Mouse (Mus musculus) liver, embryonic 12.5 days (tissue): ENCODE results near the gene Upk3b. TPM values are rescaled to one million over a fixed set of nuclear protein-coding genes. Genes with fewer than 3 reads are reported as not detected.

ENCODE experiments used
- ATAC-seq: fragments of 200-750 bp; cut with Nextera tagmentation; 2 replicates; pipeline ENCODE4 v1.8.0; 2017; ENCODE audit warnings: moderate number of reproducible peaks, mild to moderate bottlenecking, moderate library complexity
- H3K27ac ChIP-seq: fragments of 300-500 bp; sonication (generic); 2 replicates; pipeline ENCODE4 v1.5.1; 2016; ENCODE audit warnings: mild to moderate bottlenecking
- H3K27me3 ChIP-seq: fragments of 300-500 bp; sonication (generic); replicated peaks from 2 replicates; pipeline ENCODE4 v1.6.1; 2016; ENCODE audit warnings: mild to moderate bottlenecking, moderate library complexity
- H3K36me3 ChIP-seq: fragments of 300-500 bp; sonication (generic); 2 replicates; pipeline ENCODE4 v1.6.1; 2016; ENCODE audit warnings: mild to moderate bottlenecking, moderate library complexity
- H3K4me1 ChIP-seq: fragments of 300-500 bp; sonication (generic); 2 replicates; pipeline ENCODE4 v1.6.1; 2016
- H3K4me2 ChIP-seq: fragments of 300-500 bp; sonication (generic); 2 replicates; pipeline ENCODE4 v1.6.1; 2016; ENCODE audit warnings: mild to moderate bottlenecking, moderate library complexity
- H3K4me3 ChIP-seq: fragments of 300-500 bp; sonication (generic); 2 replicates; pipeline ENCODE4 v1.5.1; 2016; ENCODE audit warnings: mild to moderate bottlenecking, moderate library complexity
- H3K9ac ChIP-seq: fragments of 300-500 bp; sonication (generic); 2 replicates; pipeline ENCODE4 v1.6.1; 2016; ENCODE audit warnings: mild to moderate bottlenecking, moderate library complexity
- H3K9me3 ChIP-seq: fragments of 300-500 bp; sonication (generic); replicated peaks from 2 replicates; pipeline ENCODE4 v1.6.1; 2016; ENCODE audit warnings: mild to moderate bottlenecking, moderate library complexity
- WGBS: fragments of 180-500 bp; shearing (Covaris S2); methylation state at CpG from one replicate; pipeline ENCODE4 v1.1.7; 2016; ENCODE audit not compliant: insufficient replicate concordance; 5-methylcytosine and 5-hydroxymethylcytosine counted together
- polyA plus RNA-seq: library from polyadenylated mRNA; unstranded; fragments of >200 nt; fragmentation: Nextera tagmentation; extraction: Ambion mirVana; gene quantifications from 2 replicates; pipeline ENCODE4 v1.2.1, GENCODE M21; 2016

The Upk3b gene
- polyA plus RNA-seq, 1 experiment from 2014 or later: 6.9 TPM

DNA sequence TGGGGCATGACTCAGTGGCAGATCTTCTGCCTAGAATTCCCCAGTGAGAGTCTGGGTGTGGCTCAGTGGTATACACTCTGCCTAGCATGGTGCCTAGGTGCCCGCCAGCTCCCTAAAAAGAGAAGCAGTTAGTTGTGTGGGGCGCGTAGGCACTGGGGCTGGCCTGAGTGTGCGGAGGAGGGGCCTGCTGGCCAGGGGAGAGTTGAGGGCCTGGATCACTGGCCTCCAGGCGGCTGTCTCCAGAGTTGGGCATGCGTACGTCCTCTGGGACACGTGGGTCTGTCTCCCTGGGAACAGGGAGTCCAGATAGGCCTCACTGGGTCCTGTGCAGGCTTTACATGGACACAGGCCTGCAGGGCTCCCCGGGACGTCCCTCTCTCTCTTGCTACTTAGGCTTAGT is 23.4 kb upstream of the Upk3b start:
- no peaks in the 10 kb centered on the region for H3K9me3 ChIP-seq

DNA sequence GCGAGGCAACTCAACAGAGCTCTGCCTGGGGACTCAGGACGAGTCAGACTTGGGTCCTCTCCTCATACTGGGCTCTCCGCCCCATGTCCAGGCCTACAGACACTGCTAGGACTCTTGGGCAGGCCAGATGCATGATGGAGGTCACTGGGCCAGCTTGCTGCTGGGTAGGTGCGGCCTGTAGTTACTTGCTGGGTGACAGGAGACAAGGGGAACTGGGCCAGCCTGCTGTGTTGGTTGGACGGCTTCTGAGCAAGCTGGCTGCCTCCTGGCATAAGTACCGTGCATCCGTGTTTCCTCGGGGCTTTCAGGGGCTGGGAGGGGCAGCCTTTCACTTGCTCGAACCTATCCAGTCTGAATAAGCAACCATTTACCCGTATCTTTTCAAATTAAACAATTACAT is 22.7 kb upstream of the Upk3b start:
- Histone ChIP-seq H3K36me3 (peaks cover 27% of the 10 kb centered on the region), H3K4me2 (no peak overlapping the region), H3K4me1 (peaks cover 18% of the 10 kb centered on the region), H3K9ac (no peak overlapping the region), H3K4me3 (no peak overlapping the region), H3K27me3 (no peaks in the 10 kb centered on the region), H3K9me3 (no peaks in the 10 kb centered on the region), H3K27ac (no peak overlapping the region)
- WGBS: 74% methylated on average over 10 of the region's 10 CpGs
- no peak for ATAC-seq

More for the DNA sequence above, 23.4 kb upstream of the Upk3b start:
- no peak overlapping the region for H3K4me2 ChIP-seq
- no peak for ATAC-seq
- peaks cover 34% of the 10 kb centered on the region for H3K36me3 ChIP-seq
- no peak overlapping the region for H3K27ac ChIP-seq
- H3K9ac ChIP-seq: no peak overlapping the region
- peaks cover 13% of the 10 kb centered on the region for H3K4me1 ChIP-seq
- H3K4me3 ChIP-seq: no peak overlapping the region
- H3K27me3 ChIP-seq: no peaks in the 10 kb centered on the region
- 80% methylated on average over 10 of the region's 10 CpGs for WGBS

DNA sequence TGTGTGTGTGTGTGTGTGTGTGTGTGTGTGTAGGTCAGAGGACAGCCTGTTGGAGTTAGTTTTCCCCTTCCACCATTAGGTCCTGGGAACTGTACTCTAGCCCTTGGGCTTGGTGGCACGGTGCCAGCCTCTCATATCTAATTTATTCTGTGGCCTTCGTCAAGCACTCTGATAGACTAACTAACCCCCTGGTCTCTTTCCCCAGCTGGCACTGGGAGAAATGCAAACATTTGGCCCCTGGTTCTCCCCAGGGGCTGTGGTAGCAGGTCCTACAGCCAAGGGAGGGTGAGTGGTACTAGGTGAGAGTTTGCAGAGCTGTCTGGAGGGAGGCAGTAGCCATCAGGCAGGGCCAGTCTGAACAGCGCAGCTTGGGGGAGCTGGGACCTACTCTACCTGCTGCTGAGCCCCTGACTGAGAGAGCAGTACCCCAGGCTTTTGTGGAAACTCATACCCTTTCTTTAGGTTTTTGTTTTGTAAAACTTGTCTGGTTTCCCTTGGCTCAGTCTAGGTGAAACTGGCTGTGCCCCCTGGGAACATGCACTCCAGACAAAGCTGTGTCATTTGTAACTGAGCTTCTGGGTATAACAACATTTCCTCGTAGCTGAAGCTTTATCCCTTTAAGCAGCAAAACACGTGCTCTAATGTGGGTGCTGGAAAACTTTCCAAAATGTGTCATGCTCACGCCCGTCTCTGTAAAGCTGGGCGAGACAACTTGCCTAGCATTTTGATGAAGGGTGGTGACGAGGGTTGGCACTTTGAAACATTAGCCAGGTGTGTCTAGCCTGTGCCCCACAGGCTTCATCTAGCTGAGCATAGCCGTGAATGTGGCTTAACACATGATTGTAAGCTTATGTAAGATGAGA is 22.1 kb upstream of the Upk3b start:
- Histone ChIP-seq H3K9me3 (no peaks in the 10 kb centered on the region), H3K4me2 (no peak overlapping the region), H3K36me3 (peaks cover 22% of the 10 kb centered on the region), H3K4me3 (no peak overlapping the region), H3K9ac (no peak overlapping the region), H3K4me1 (peaks cover 18% of the 10 kb centered on the region), H3K27me3 (no peaks in the 10 kb centered on the region), H3K27ac (no peak overlapping the region)
- WGBS: 76% methylated on average over 10 of the region's 10 CpGs
- no peak for ATAC-seq

DNA sequence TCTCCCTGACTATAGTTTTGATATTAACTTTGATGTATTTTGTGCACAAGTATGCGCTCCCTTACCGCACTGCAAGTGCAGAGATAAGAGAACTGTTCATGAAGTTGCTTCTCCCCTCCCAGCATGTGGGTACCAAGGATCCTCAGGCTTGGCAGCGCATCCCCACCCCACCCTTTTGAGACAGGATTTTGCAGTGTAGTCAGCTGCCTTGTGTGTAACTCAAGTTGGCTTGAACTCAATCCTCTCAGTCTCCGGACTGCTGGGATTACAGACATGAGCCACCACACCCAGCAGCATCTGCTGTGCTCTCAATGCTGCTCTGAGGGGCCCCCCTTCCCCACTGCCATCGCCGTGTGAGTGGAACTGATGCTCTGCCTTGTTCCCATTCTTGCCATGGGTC is 21.0 kb upstream of the Upk3b start:
- WGBS: 72% methylated on average over 6 of the region's 6 CpGs
- H3K4me1 ChIP-seq: peaks cover 18% of the 10 kb centered on the region
- H3K4me2 ChIP-seq: no peak overlapping the region
- H3K36me3 ChIP-seq: peaks cover 15% of the 10 kb centered on the region
- no peaks in the 10 kb centered on the region for H3K27me3 ChIP-seq
- no peak overlapping the region for H3K9ac ChIP-seq
- no peak overlapping the region for H3K27ac ChIP-seq
- H3K4me3 ChIP-seq: no peak overlapping the region
- no peaks in the 10 kb centered on the region for H3K9me3 ChIP-seq
- no peak for ATAC-seq

DNA sequence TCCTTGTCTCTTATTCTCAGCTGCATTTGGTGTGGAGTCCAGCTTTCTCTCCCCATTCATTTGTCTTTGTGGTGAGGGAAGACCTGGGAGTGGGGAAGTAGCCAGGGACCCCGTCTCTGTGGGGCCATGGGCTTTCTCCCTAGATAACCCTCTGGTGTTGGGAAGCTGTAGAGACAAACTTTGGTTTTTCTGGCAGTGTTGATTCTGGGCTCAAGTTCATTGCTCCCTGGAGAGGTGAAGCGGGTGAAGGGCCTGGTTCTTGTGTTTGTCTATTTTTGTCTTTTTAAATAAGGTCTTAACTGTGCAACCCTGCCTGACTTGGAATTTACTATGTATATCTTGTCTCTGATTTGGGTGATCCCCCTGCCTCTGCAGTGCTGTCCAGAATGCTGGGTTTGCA is 19.6 kb upstream of the Upk3b start:
- Histone ChIP-seq H3K4me1 (peaks cover 18% of the 10 kb centered on the region), H3K9ac (no peak overlapping the region), H3K27ac (no peak overlapping the region), H3K4me3 (no peak overlapping the region), H3K9me3 (no peaks in the 10 kb centered on the region), H3K4me2 (no peak overlapping the region), H3K27me3 (no peaks in the 10 kb centered on the region), H3K36me3 (peaks cover 3% of the 10 kb centered on the region; the same call in 1 of the 2 replicates)
- ATAC-seq: no peak
- 62% methylated on average over 2 of the region's 2 CpGs for WGBS

GRCm38 (mm10) chr5:136019907-136020306 is 18.4 kb upstream of the Upk3b start:
- H3K9me3 ChIP-seq: no peaks in the 10 kb centered on the region
- 17% methylated on average over 1 of the region's 1 CpGs for WGBS

GRCm38 (mm10) chr5:136025712-136026111 is 12.6 kb upstream of the Upk3b start:
- no peak for ATAC-seq
- Histone ChIP-seq H3K4me2 (no peak overlapping the region), H3K27ac (no peak overlapping the region), H3K36me3 (peaks cover 44% of the 10 kb centered on the region), H3K4me1 (no peaks in the 10 kb centered on the region), H3K9ac (no peak overlapping the region), H3K9me3 (no peaks in the 10 kb centered on the region), H3K27me3 (no peaks in the 10 kb centered on the region), H3K4me3 (no peak overlapping the region)
- 56% methylated on average over 3 of the region's 3 CpGs for WGBS

More at GRCm38 (mm10) chr5:136019907-136020306, 18.4 kb upstream of the Upk3b start:
- no peak overlapping the region for H3K9ac ChIP-seq
- peaks cover 18% of the 10 kb centered on the region for H3K4me1 ChIP-seq
- no peak overlapping the region for H3K27ac ChIP-seq
- peaks cover 3% of the 10 kb centered on the region; the same call in 1 of the 2 replicates for H3K36me3 ChIP-seq
- H3K27me3 ChIP-seq: no peaks in the 10 kb centered on the region
- H3K4me3 ChIP-seq: no peak overlapping the region
- H3K4me2 ChIP-seq: no peak overlapping the region
- peak; percentile 75 for ATAC-seq

- Histone ChIP-seq H3K4me2 (no peak overlapping the region), H3K36me3 (peaks cover 52% of the 10 kb centered on the region), H3K4me3 (no peak overlapping the region), H3K9ac (no peak overlapping the region), H3K27ac (no peak overlapping the region), H3K27me3 (no peaks in the 10 kb centered on the region), H3K4me1 (no peaks in the 10 kb centered on the region), H3K9me3 (no peaks in the 10 kb centered on the region)
- no peak for ATAC-seq
- 77% methylated on average over 9 of the region's 9 CpGs for WGBS
Observed at GRCm38 (mm10) chr5:136026859-136027258, 11.4 kb upstream of the Upk3b start.

- H3K4me2 ChIP-seq: no peak overlapping the region
- H3K4me3 ChIP-seq: no peak overlapping the region
- no peak for ATAC-seq
- no peaks in the 10 kb centered on the region for H3K27me3 ChIP-seq
- H3K9ac ChIP-seq: no peak overlapping the region
- WGBS: 74% methylated on average over 11 of the region's 11 CpGs
- H3K36me3 ChIP-seq: peaks cover 61% of the 10 kb centered on the region
- H3K9me3 ChIP-seq: no peaks in the 10 kb centered on the region
- H3K27ac ChIP-seq: no peak overlapping the region
- H3K4me1 ChIP-seq: no peaks in the 10 kb centered on the region
Observed at GRCm38 (mm10) chr5:136027612-136028311, 10.5 kb upstream of the Upk3b start.

DNA sequence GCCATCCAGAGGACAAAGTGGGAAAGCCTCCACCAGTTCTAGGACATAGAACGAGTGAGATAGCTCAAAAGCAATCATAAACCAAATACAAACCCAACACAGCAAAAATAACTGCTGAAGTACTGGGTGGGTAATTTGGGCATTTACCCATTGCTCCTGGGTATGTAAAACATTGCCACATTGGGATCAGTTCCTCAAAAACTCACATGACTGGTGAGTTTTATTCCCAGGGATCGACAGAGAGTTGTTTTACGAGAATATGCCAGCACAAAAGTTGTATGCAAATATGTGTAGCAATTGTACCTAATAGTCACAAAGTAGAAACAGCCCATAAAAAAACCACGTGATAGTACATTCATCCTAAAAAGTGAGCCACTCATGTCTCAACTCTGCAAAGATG is 3.4 kb upstream of the Upk3b start:
- 52% methylated on average over 4 of the region's 4 CpGs for WGBS
- Histone ChIP-seq H3K4me3 (no peak overlapping the region), H3K27ac (no peak overlapping the region), H3K36me3 (peaks cover 30% of the 10 kb centered on the region), H3K27me3 (no peaks in the 10 kb centered on the region), H3K9me3 (no peaks in the 10 kb centered on the region), H3K4me2 (no peak overlapping the region), H3K4me1 (peaks cover 9% of the 10 kb centered on the region; the same call in 1 of the 2 replicates), H3K9ac (no peak overlapping the region)
- ATAC-seq: no peak

GRCm38 (mm10) chr5:136035285-136035684 is 3.0 kb upstream of the Upk3b start:
- Histone ChIP-seq H3K4me3 (no peak overlapping the region), H3K27me3 (no peaks in the 10 kb centered on the region)
- WGBS: 42% methylated on average over 1 of the region's 1 CpGs

GRCm38 (mm10) chr5:136036667-136037066 is 1.6 kb upstream of the Upk3b start:
- peaks cover 13% of the 10 kb centered on the region for H3K36me3 ChIP-seq
- 43% methylated on average over 1 of the region's 1 CpGs for WGBS
- no peak for ATAC-seq
- no peak overlapping the region for H3K4me3 ChIP-seq
- no peak overlapping the region for H3K9ac ChIP-seq
- no peak overlapping the region for H3K4me2 ChIP-seq
- H3K27ac ChIP-seq: no peak overlapping the region
- H3K27me3 ChIP-seq: no peaks in the 10 kb centered on the region
- no peaks in the 10 kb centered on the region for H3K9me3 ChIP-seq
- H3K4me1 ChIP-seq: peaks cover 17% of the 10 kb centered on the region

More at GRCm38 (mm10) chr5:136035285-136035684, 3.0 kb upstream of the Upk3b start:
- no peaks in the 10 kb centered on the region for H3K9me3 ChIP-seq
- ATAC-seq: no peak
- peaks cover 26% of the 10 kb centered on the region for H3K36me3 ChIP-seq
- no peak overlapping the region for H3K27ac ChIP-seq
- H3K9ac ChIP-seq: no peak overlapping the region
- peaks cover 9% of the 10 kb centered on the region; the same call in 1 of the 2 replicates for H3K4me1 ChIP-seq
- no peak overlapping the region for H3K4me2 ChIP-seq
